Mouse (Mus musculus) hindbrain, embryonic 16.5 days (tissue): ENCODE measurements around the gene Gm20716. TPM values are rescaled to one million over a fixed set of nuclear protein-coding genes. Genes with fewer than 3 reads are reported as not detected.
A peak's percentile ranks its signal among the peaks of the same experiment; 100 is the strongest.
"Not testable (repeated sequence)": the region's sequence is repeated elsewhere in the genome, so short reads cannot be mapped to it uniquely, and the experiment has no call there.

Experiments used
- ATAC-seq: fragments of 200-750 bp; cut with Nextera tagmentation; 2 replicates; pipeline ENCODE4 v1.8.0; 2017; ENCODE audit warnings: moderate TSS enrichment, moderate library complexity
- H3K27ac ChIP-seq: fragments of 300-500 bp; sonication (generic); 2 replicates; pipeline ENCODE4 v1.5.1; 2014; ENCODE audit warnings: low read depth, mild to moderate bottlenecking, control low read depth, low read length, moderate library complexity
- H3K27me3 ChIP-seq: fragments of 300-500 bp; sonication (generic); replicated peaks from 2 replicates; pipeline ENCODE4 v1.6.1; 2014; ENCODE audit warnings: low read length; ENCODE audit not compliant: control insufficient read depth, insufficient read depth
- H3K36me3 ChIP-seq: fragments of 300-500 bp; sonication (generic); 2 replicates; pipeline ENCODE4 v1.6.1; 2014; ENCODE audit warnings: mild to moderate bottlenecking, low read length, moderate library complexity, mixed read lengths; ENCODE audit not compliant: control insufficient read depth, insufficient read depth
- H3K4me1 ChIP-seq: fragments of 300-500 bp; sonication (generic); 2 replicates; pipeline ENCODE4 v1.6.1; 2014; ENCODE audit warnings: low read depth, low read length; ENCODE audit not compliant: control insufficient read depth, insufficient read depth
- H3K4me2 ChIP-seq: fragments of 300-500 bp; sonication (generic); 2 replicates; pipeline ENCODE4 v1.6.1; 2014; ENCODE audit warnings: mild to moderate bottlenecking, low read length, control low read depth, moderate library complexity
- H3K4me3 ChIP-seq: fragments of 300-500 bp; sonication (generic); 2 replicates; pipeline ENCODE4 v1.5.1; 2014; ENCODE audit warnings: mild to moderate bottlenecking, low read length, control low read depth, moderate library complexity
- H3K9ac ChIP-seq: fragments of 300-500 bp; sonication (generic); 2 replicates; pipeline ENCODE4 v1.6.1; 2014; ENCODE audit warnings: low read depth, mild to moderate bottlenecking, control low read depth, low read length, moderate library complexity
- H3K9me3 ChIP-seq: fragments of 300-500 bp; sonication (generic); 2 replicates; pipeline ENCODE4 v1.6.1; 2014; ENCODE audit warnings: mild to moderate bottlenecking, low read length, moderate library complexity; ENCODE audit not compliant: control insufficient read depth
- WGBS: fragments of 180-500 bp; shearing (Covaris S2); extraction: QIAGEN DNeasy Blood & Tissue Kit; methylation state at CpG from one replicate; pipeline ENCODE4 v1.1.7; 2014; 5-methylcytosine and 5-hydroxymethylcytosine counted together
- polyA plus RNA-seq: library from polyadenylated mRNA; unstranded; fragments of >200 nt; fragmentation: Nextera tagmentation; extraction: Ambion mirVana; gene quantifications from 2 replicates; pipeline ENCODE4 v1.2.1, GENCODE M21; 2015

Gene Gm20716
- polyA plus RNA-seq, 1 experiment from 2014 or later = 16.8 TPM

DNA sequence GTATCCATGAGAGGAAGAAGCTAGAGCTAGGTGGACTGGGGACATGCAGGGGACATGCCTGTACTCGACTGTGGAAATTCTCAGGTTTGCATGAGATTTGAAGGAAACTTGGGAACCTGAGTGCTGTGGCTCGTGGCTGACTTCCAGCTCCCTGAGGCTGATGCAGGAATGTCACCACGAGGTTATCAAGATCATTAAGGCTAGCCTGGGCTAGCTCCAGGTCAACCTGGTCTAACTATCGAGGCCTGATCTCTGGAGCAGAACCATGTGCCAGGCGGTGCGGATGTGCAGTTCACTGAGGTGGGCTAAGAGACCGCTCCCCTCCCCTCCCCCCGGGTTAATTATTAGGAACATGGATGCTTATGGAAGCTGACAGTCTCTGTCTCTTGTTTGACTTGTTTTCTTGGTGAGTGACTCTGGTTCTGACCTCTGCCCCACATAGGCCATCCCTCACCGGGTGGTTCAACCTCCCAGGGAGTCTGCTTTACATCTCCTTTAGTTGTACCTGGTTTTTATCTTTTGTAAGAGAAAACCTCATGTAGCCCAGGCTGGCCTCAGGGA, 69.7 kb downstream of the Gm20716 start:
- WGBS = 89% methylated on average over 9 of the region's 9 CpGs
- H3K9me3 ChIP-seq = no peaks in the 10 kb centered on the region
- H3K4me2 ChIP-seq = no peak overlapping the region
- no peaks in the 10 kb centered on the region for H3K27me3 ChIP-seq
- ATAC-seq = no peak
- H3K27ac ChIP-seq = no peak overlapping the region
- peaks cover 13% of the 10 kb centered on the region for H3K4me1 ChIP-seq
- H3K36me3 ChIP-seq = no peaks in the 10 kb centered on the region
- no peak overlapping the region for H3K9ac ChIP-seq
- H3K4me3 ChIP-seq = no peak overlapping the region

DNA sequence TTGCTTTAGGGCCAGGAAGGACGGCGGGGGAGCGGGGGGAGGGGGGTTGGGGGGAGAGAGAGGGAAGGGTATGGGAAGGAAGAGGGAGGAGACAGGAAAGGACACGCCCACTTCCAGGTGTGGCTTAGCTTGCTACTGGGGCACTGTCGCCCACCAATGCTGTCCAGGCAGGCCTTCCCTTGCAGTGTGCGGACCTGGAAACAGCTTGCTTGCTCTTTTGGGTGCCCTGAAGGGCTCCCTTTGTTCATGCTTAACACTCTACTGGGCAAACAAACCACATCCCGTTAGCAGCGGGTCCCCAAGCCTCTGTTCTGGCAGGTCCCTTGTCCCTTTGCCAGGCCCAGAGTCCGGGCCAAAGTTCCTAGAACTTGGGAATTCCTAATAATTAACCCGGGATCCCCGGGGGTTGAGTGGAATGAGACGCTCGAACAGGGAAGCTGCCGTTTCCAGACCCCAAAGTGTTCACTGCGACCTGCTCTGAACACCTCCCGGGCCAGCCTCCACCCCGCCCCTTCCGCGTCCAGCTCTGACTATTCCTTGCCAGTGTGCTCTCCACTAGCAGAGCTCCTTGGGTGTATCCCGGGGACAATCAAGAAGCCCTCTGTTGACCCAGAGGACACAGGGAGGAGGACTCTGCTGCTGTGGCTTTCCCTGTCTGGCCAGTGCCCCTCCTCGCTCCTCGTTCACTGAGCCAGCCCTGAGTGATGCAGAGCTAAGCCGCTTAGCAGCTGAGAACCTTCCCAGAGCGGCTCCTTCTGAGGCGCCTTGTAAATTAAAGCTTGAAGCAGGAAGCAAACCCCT, 71.1 kb downstream of the Gm20716 start:
- Histone ChIP-seq H3K4me1 (peaks cover 18% of the 10 kb centered on the region), H3K9ac (peak overlapping the region; percentile 43), H3K27ac (no peak overlapping the region), H3K4me3 (peak overlapping the region; percentile 16; the same call in 1 of the 2 replicates), H3K4me2 (peak overlapping the region; percentile 49), H3K9me3 (no peaks in the 10 kb centered on the region), H3K27me3 (no peaks in the 10 kb centered on the region), H3K36me3 (no peaks in the 10 kb centered on the region)
- 7% methylated on average over 25 of the region's 25 CpGs for WGBS
- ATAC-seq = no peak; the same call in 1 of the 2 replicates

DNA sequence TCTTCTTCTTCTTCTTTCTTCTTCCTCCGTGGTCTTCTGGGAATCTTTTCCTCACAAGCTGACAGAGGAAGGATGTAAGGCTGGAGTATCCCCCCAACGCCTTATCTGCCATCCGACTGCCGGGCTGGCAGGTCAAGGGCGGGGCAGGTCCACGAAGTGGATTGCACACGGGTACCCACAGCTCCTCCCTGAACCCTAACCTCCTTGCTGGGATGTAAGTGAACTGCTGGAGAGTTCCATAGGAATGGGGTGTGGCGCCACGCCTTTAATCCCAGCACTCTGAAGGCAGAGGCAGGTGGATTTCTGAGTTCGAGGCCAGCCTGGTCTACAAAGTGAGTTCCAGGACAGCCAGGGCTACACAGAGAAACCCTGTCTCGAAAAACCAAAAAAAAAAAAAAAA, 72.2 kb downstream of the Gm20716 start:
- WGBS = 57% methylated on average over 9 of the region's 11 CpGs
- H3K27me3 ChIP-seq, H3K9me3 ChIP-seq, H3K36me3 ChIP-seq, H3K27ac ChIP-seq, H3K4me3 ChIP-seq, ATAC-seq, H3K9ac ChIP-seq, H3K4me2 ChIP-seq: not testable (repeated sequence)
- H3K4me1 ChIP-seq = peaks cover 18% of the 10 kb centered on the region

DNA sequence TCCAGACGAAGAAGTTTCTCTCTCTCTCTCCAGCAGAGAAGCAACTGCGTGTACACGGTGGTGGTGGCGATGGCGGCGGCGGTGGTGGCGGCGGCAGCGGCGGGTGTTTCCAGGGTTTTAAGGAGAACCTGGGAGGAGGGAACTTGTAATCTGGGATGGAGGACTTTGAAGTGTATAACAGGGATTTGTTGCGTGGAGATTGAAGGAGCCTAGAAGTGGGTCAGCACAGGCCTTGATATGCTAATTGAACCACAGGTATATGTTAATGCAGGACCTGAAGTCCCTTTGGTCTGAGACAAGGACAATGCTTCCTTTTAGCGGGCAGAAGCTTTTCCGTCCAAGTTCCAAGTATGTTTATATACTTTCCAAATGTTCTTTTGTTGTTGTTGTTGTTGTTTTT, 73.8 kb downstream of the Gm20716 start:
- no peak overlapping the region for H3K9ac ChIP-seq
- H3K9me3 ChIP-seq = no peaks in the 10 kb centered on the region
- H3K4me1 ChIP-seq = peaks cover 14% of the 10 kb centered on the region
- ATAC-seq = no peak
- no peaks in the 10 kb centered on the region for H3K27me3 ChIP-seq
- no peak overlapping the region for H3K4me2 ChIP-seq
- no peak overlapping the region for H3K27ac ChIP-seq
- WGBS = 32% methylated on average over 14 of the region's 14 CpGs
- no peak overlapping the region for H3K4me3 ChIP-seq
- H3K36me3 ChIP-seq = no peaks in the 10 kb centered on the region

DNA sequence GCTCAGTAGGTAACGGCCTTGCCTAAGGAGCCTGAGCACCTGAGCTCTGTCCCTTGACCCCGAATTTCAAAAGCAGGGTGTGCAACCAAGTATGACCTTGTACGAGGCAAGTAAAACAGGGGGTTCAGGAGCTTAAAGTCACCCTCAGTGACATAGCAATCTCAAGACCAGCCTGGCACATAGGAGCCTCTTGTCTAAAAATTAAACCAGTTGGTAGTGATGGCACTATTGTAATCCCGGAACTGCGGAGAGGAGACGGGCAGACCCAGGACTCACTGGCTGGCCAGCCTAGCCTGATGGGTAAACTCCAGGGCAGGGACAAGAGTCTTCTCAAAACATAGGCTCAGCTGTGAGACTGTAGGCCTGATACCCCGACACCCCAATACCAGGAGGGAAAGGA, 74.5 kb downstream of the Gm20716 start:
- Histone ChIP-seq H3K9me3 (no peaks in the 10 kb centered on the region), H3K27ac (no peak overlapping the region), H3K27me3 (no peaks in the 10 kb centered on the region), H3K4me1 (peaks cover 12% of the 10 kb centered on the region), H3K4me3 (no peak overlapping the region), H3K4me2 (no peak overlapping the region), H3K9ac (no peak overlapping the region), H3K36me3 (no peaks in the 10 kb centered on the region)
- WGBS = 82% methylated on average over 7 of the region's 7 CpGs
- ATAC-seq = no peak

DNA sequence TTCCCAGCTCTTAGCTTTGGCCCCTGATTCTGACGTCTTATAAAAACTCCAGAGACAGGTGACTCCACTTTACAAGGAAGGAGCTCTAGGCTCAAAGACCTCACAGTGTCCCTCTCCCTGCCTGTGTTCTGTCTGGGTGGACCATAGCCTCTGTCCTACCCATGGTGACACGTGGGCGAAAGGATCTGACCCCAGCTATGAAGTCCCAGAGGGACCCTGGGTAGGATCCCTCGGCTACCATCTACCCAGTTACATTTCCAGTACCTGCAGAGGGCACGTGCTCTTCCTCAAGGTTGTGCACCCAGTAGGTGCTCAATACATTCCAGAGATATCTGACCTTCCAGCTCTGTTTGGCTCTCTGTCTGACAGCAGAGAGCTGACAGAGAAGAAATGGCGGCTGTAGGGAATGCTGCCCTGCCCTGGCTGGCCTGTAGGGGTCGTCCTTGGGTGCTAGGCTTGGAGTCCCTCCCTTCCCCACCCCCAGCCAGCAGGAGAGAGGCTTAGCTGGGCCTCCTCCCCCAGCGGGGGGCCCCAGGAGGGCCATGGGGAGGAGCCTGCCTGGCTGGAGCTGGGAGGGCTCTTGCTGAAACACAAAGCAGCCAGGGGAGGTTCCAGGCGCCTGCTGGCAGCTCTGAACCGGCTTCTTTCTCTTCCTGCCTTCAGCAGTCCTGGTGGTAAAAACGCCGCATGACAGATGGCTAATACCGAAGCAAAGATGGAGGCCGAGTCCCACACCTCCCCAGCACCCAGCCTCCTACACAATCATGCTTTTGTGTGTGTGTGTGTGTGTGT, 75.9 kb downstream of the Gm20716 start:
- no peaks in the 10 kb centered on the region for H3K36me3 ChIP-seq
- H3K4me2 ChIP-seq = peak overlapping the region; percentile 16
- no peak overlapping the region for H3K4me3 ChIP-seq
- peak; percentile 87 for ATAC-seq
- H3K27ac ChIP-seq = peak overlapping the region; percentile 18; the same call in 1 of the 2 replicates
- 20% methylated on average over 14 of the region's 14 CpGs for WGBS
- peak overlapping the region; percentile 43; the same call in 1 of the 2 replicates for H3K9ac ChIP-seq
- H3K4me1 ChIP-seq = peaks cover 9% of the 10 kb centered on the region
- H3K27me3 ChIP-seq = no peaks in the 10 kb centered on the region
- H3K9me3 ChIP-seq = no peaks in the 10 kb centered on the region

DNA sequence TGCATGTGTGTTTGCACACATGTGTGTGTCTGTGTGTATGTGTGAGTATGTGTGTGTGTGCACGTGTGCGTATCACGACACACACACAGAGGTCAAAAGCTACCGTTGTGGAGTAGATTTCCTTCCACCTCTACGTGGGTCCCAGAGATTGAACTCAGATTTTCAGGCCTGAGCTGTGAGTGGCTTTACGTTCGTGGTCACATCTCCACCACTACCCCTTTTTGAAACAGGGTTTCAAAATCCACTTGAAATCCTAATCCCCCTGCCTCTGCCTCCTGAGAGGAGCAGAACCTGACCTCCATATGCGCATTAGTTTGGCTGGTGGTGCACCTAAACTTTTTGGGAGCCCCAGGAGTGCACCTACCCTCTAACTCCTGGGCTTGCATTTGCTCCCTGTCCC, 80.9 kb downstream of the Gm20716 start:
- Histone ChIP-seq H3K27ac (no peak overlapping the region), H3K4me1 (peaks cover under 1% of the 10 kb centered on the region; the same call in 1 of the 2 replicates), H3K9ac (no peak overlapping the region), H3K4me2 (no peak overlapping the region), H3K36me3 (no peaks in the 10 kb centered on the region), H3K4me3 (no peak overlapping the region), H3K27me3 (no peaks in the 10 kb centered on the region), H3K9me3 (no peaks in the 10 kb centered on the region)
- 90% methylated on average over 8 of the region's 8 CpGs for WGBS
- ATAC-seq = no peak

DNA sequence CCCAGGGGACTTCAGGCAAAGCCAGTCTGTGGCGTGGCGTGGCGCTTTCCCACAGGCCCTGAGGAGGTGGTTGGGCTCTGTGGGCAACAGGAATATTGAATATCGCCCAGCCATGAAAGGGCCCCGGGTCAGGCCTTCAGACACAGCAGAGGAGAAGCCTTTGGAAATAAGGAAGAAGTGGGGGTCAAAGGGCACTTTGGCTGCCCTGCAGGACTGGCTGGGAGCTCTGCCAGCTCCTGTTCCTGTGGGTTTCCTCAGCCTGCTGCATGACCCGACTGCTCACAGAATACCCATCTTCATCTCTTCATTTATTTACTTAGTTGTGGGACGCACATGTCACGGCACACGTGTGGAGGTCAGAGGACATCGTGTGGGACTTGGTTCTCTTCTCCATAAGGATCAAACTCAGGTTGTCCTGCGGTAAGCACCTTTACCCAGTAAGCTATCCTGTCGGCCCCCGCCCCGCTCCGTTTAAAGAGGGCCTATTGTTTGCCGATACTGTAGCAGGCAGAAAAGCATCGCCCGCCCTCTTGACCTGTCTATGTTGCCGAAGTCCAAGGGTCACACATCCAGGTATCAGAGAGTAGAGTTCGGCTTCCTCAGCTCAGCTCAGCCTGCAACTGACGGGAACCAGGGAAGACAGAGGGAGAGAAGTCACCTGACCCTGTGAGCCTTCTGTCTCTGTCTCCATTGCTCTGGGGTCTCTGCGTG, 82.3 kb downstream of the Gm20716 start:
- H3K36me3 ChIP-seq = no peaks in the 10 kb centered on the region
- no peak overlapping the region for H3K9ac ChIP-seq
- H3K27me3 ChIP-seq = no peaks in the 10 kb centered on the region
- 74% methylated on average over 22 of the region's 22 CpGs for WGBS
- H3K4me3 ChIP-seq = no peak overlapping the region
- no peaks in the 10 kb centered on the region for H3K4me1 ChIP-seq
- no peak overlapping the region for H3K4me2 ChIP-seq
- ATAC-seq = no peak
- H3K9me3 ChIP-seq = no peaks in the 10 kb centered on the region
- H3K27ac ChIP-seq = no peak overlapping the region
